Mouse (Mus musculus) bone marrow, adult 2 months (tissue): Measurements from ENCODE around the gene Mroh9.

ENCODE experiments used
- CTCF ChIP-seq: fragments of 200-500 bp; IDR thresholded peaks from 2 replicates; pipeline ENCODE4 v1.5.1; 2011; ENCODE audit warnings: low read length, control low read depth; ENCODE audit not compliant: control insufficient read depth, insufficient read depth
- POLR2A ChIP-seq: fragments of 200-500 bp; IDR thresholded peaks from 2 replicates; pipeline ENCODE4 v1.6.1; 2011; ENCODE audit warnings: low read depth, mild to moderate bottlenecking, control low read depth, low read length, borderline replicate concordance; ENCODE audit not compliant: control insufficient read depth

GRCm38 (mm10) chr1:162986777-162987176 lies 98.7 kb downstream of the Mroh9 start:
- TF ChIP-seq POLR2A (no peak), CTCF (no peak)
